Mouse (Mus musculus): ENCODE measurements around the gene Fgfr2.

Fgfr2 gene

GRCm38 (mm10) chr7:132599071-132599975 is 523.8 kb downstream of the Fgfr2 start, which contains the start of gene Nkx1-2:
Gene Nkx1-2, minus strand, starts transcription at chr7:132599637.
- no peak for DNase-seq

- DNase-seq = no peak
These were observed 525.7 kb downstream of the Fgfr2 start for GRCm38 (mm10) chr7:132597251-132598041.

DNA sequence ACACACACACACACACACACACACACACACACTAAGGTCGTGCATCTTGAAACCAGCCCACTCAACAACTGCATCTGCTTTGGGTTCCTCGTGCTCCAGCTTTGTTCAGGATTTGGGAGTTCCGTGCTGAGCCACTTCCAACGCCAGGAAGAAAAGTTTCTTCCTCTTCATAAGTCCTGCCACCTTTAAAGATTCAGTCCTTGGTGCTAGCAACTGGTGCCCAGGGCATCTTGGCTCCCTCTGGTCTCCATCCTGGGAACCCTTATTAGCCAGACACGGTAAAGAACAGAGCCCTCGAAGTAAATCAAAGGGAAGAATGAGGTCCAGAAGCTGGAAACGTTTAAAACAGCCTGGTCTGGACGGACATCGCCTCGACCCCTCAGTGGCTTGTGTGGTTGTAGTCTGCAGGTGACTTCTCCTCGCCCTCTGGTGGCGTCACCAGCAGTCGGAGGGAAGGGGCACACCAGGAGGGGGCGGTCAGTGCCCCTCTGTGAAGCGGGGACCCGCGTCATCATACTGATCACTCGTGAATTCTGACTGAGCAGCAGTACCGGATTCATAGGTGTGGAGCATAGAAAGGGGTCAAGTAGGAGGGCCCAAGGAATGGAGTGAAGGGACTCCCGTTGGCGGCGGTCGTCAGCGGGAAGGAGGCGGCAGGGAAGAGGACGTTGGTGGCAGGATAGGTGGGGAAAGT is 526.4 kb downstream of the Fgfr2 start:
- DNase-seq = no peak

DNA sequence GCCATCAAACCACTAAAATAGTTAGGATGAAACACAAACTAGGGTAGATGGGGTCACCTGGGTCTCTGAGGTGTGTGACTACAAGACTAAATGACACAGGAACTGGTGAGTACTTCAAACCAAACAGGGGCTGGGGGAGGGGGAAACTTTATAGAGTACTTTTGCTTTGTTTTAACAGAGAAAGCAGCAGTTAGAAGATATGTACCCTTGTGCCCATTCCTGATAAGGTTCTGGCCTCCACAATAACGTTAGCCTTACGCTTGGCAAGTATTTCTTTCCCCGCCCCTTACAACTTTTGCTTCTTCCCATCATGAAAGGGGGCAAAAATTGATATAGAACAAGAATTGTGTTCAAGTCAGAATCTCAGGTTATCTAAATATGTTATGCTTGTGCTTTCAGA is 527.4 kb downstream of the Fgfr2 start:
- DNase-seq = no peak

GRCm38 (mm10) chr7:132594325-132594724 is 528.8 kb downstream of the Fgfr2 start:
- DNase-seq = no peak

GRCm38 (mm10) chr7:132593762-132594161 is 529.4 kb downstream of the Fgfr2 start:
- no peak for DNase-seq

- no peak for DNase-seq
These were observed 533.5 kb downstream of the Fgfr2 start for GRCm38 (mm10) chr7:132589610-132590009.

- no peak for DNase-seq
These were observed 536.0 kb downstream of the Fgfr2 start for GRCm38 (mm10) chr7:132587167-132587566.

- DNase-seq = no peak
These were observed 537.3 kb downstream of the Fgfr2 start for GRCm38 (mm10) chr7:132585695-132586491.

GRCm38 (mm10) chr7:132581441-132581840 is 541.7 kb downstream of the Fgfr2 start:
- DNase-seq = no peak

- no peak for DNase-seq
These were observed 542.6 kb downstream of the Fgfr2 start for GRCm38 (mm10) chr7:132580511-132580910.

- no peak for DNase-seq
These were observed 546.3 kb downstream of the Fgfr2 start for GRCm38 (mm10) chr7:132576891-132577290.

- peak; percentile 93 for DNase-seq
These were observed 547.0 kb downstream of the Fgfr2 start, which contains the start of gene Oat for GRCm38 (mm10) chr7:132576116-132576650. Gene Oat, minus strand, starts transcription at chr7:132576398.

- DNase-seq = peak; percentile 87
These were observed 547.5 kb downstream of the Fgfr2 start for GRCm38 (mm10) chr7:132575623-132576022.

DNA sequence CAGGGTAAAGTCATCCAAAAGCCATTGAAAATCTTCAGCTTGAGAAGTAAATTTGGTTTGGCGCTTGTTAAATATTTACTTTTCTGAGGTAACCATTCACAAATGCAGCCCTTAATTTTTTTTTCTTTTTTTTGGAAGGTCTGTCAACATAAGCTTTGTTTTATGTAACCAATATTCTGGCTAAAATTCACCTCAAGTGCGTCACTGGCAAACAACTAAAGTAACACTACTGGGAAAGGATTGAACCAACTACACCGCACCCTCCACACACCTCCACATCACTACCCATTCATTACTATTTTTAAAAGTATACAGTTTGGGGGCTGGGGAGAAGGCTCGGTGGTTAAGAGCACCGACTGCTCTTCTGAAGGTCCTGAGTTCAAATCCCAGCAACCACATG is 548.5 kb downstream of the Fgfr2 start:
- no peak for DNase-seq

DNA sequence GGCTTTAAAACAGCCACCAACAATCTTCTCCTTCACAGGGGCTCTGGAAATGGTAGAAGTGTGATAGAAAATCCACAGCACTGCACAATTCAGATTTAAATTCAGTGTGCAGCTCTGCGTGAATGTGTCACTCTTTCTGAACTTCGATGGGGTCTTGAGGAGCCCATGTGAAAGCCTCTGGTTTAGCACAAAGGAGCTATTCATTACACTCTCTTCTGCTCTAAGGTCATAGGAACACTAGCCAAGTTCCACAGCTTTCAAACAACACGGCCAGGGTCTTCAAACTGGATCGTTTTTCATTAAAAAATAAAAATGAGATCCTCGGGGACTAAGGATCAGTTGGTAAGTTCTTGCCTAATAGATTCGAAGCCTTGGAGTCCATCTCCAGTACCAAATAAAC is 549.9 kb downstream of the Fgfr2 start:
- DNase-seq = no peak

GRCm38 (mm10) chr7:132572738-132573137 is 550.4 kb downstream of the Fgfr2 start:
- DNase-seq = no peak

- no peak for DNase-seq
These were observed 551.7 kb downstream of the Fgfr2 start for GRCm38 (mm10) chr7:132571481-132571880.

DNA sequence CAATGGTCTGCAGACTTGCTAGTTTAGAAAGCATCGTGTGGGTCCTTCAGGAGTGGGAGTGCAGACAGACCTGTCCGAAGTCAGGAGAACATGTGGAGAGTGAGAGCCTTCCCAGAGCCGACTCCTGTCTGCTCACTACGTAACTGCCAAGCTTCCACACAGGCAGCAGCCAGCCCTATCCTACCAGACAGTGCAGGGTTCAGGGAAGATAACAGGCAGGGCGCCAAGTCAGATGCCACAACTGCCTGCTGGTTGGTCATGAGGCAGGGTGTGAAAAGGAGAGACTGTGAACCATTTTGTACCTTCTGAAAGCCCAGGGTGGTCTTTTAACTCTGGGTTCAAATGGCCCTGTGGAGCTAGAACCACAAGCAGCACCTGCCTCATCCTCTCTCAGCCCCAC is 553.1 kb downstream of the Fgfr2 start:
- no peak for DNase-seq

DNA sequence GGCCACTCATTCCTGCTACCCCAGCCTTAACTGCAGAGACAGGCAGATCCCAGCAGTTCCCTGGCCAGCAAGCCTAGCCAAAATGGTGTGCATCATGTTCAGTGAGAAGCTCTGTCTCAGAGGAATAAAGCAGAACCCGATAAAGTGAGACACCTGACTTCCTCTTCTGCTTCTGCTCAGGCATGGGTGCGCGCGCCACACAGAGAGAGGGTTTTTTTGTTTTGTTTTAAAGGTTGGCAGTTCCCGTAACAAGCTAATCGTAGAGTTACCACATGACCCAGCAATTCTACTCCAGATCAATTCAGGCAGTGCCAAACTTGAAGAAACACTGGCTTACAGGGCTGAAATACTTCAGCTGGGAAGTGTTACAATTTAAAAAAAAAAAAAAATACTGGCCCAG is 554.3 kb downstream of the Fgfr2 start:
- DNase-seq = no peak

- DNase-seq = no peak
These were observed 557.3 kb downstream of the Fgfr2 start for GRCm38 (mm10) chr7:132565831-132566230.
